Mouse (Mus musculus) heart, embryonic 11.5 days (tissue): ENCODE measurements around the gene Kif5a. TPM values are rescaled to one million over a fixed set of nuclear protein-coding genes. Genes with fewer than 3 reads are reported as not detected.
A peak's percentile ranks its signal among the peaks of the same experiment; 100 is the strongest.

ENCODE experiments used
- ATAC-seq: fragments of 200-750 bp; cut with Nextera tagmentation; replicated peaks from 2 replicates; pipeline ENCODE4 v1.8.0; 2017; ENCODE audit warnings: moderate library complexity; ENCODE audit not compliant: insufficient number of reproducible peaks, low FRiP score, low TSS enrichment
- H3K27ac ChIP-seq: fragments of 300-500 bp; sonication (generic); 2 replicates; pipeline ENCODE4 v1.5.1; 2014; ENCODE audit warnings: mild to moderate bottlenecking, low read depth, low read length
- H3K27me3 ChIP-seq: fragments of 300-500 bp; sonication (generic); 2 replicates; pipeline ENCODE4 v1.6.1; 2014; ENCODE audit warnings: mild to moderate bottlenecking, low read length, mixed read lengths; ENCODE audit not compliant: control insufficient read depth, insufficient read depth
- H3K36me3 ChIP-seq: fragments of 300-500 bp; sonication (generic); 2 replicates; pipeline ENCODE4 v1.6.1; 2014; ENCODE audit warnings: mild to moderate bottlenecking, low read length, moderate library complexity, mixed read lengths; ENCODE audit not compliant: control insufficient read depth, insufficient read depth
- H3K4me1 ChIP-seq: fragments of 300-500 bp; sonication (generic); 2 replicates; pipeline ENCODE4 v1.6.1; 2014; ENCODE audit warnings: low read length; ENCODE audit not compliant: control insufficient read depth, insufficient read depth
- H3K4me2 ChIP-seq: fragments of 300-500 bp; sonication (generic); 2 replicates; pipeline ENCODE4 v1.6.1; 2014; ENCODE audit warnings: mild to moderate bottlenecking, moderate library complexity
- H3K4me3 ChIP-seq: fragments of 300-500 bp; sonication (generic); 2 replicates; pipeline ENCODE4 v1.5.1; 2014; ENCODE audit warnings: low read depth, low read length
- H3K9ac ChIP-seq: fragments of 300-500 bp; sonication (generic); 2 replicates; pipeline ENCODE4 v1.6.1; 2014; ENCODE audit warnings: mild to moderate bottlenecking, low read depth, low read length, moderate library complexity
- H3K9me3 ChIP-seq: fragments of 300-500 bp; sonication (generic); replicated peaks from 2 replicates; pipeline ENCODE4 v1.6.1; 2016; ENCODE audit warnings: low read length; ENCODE audit not compliant: control insufficient read depth
- WGBS: fragments of 180-500 bp; shearing (Covaris S2); extraction: QIAGEN DNeasy Blood & Tissue Kit; methylation state at CpG from one replicate; pipeline ENCODE4 v1.1.7; 2014; ENCODE audit not compliant: insufficient replicate concordance; 5-methylcytosine and 5-hydroxymethylcytosine counted together
- polyA plus RNA-seq: library from polyadenylated mRNA; unstranded; fragments of >200 nt; fragmentation: Nextera tagmentation; extraction: Ambion mirVana; gene quantifications from 2 replicates; pipeline ENCODE4 v1.2.1, GENCODE M21; 2014

Kif5a gene
- polyA plus RNA-seq, 1 experiment from 2014 or later, result 1.6 TPM

GRCm38 (mm10) chr10:127178286-127179027 lies 84.7 kb downstream of the Kif5a start:
- H3K36me3 ChIP-seq, result 0 out of 2 replicates have a peak, but pooled peaks cover 4% of the 10 kb centered on the region
- peak overlapping the region; percentile 31; the same call in 1 of the 2 replicates for H3K9ac ChIP-seq
- ATAC-seq, result no peak
- no peaks in the 10 kb centered on the region for H3K9me3 ChIP-seq
- H3K27me3 ChIP-seq, result peaks cover 66% of the 10 kb centered on the region
- H3K4me2 ChIP-seq, result peak overlapping the region; percentile 58
- H3K27ac ChIP-seq, result no peak overlapping the region
- H3K4me3 ChIP-seq, result peak overlapping the region; percentile 34
- H3K4me1 ChIP-seq, result peaks cover 22% of the 10 kb centered on the region
- 5% methylated on average over 41 of the region's 41 CpGs for WGBS

DNA sequence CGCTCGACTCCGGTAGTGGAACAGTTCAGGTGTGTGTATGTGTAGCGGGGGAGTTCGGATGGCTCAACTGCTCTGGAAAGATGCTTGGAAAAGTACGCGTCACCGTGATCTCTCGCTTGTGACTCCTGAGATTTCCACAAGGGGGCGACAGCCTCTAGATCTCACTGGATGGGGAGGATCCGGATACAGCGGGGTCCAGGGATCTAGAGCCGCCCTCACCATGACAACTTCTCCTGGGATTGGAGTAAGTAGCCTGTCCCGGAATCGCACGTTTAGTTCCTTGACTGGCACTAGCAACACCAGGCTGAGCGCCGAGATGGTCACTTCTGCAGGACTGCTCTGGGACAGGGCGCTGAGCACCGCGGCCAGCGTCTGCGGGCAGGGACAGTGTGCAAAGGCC lies 85.4 kb downstream of the Kif5a start:
- Histone ChIP-seq H3K4me1 (peaks cover 22% of the 10 kb centered on the region), H3K4me3 (peak overlapping the region; percentile 34), H3K36me3 (no peaks in the 10 kb centered on the region), H3K9me3 (no peaks in the 10 kb centered on the region), H3K27ac (no peak overlapping the region), H3K9ac (peak overlapping the region; percentile 31; the same call in 1 of the 2 replicates), H3K4me2 (peak overlapping the region; percentile 58), H3K27me3 (peaks cover 60% of the 10 kb centered on the region)
- 2% methylated on average over 23 of the region's 23 CpGs for WGBS
- ATAC-seq, result no peak

DNA sequence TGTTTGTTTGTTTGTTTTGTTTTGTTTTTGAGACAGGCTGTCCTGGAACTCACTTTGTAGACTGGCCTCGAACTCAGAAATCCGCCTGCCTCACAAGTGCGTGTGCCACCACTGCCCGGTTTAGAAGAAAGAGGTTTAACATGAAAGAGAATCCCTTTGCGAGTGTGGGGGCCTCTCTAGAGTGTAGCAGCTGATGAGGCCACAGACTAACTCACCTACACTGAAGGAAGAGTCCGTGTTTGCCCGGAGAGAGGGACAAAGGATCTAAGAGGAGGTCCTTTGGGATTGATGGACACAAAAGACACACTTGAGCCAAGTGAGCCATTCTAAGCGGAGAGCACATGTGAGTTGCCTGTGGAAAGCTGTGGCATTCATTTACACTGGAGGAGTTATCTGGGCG lies 85.9 kb downstream of the Kif5a start:
- Histone ChIP-seq H3K4me1 (peaks cover 22% of the 10 kb centered on the region), H3K27ac (no peak overlapping the region), H3K9ac (no peak overlapping the region), H3K4me2 (peak overlapping the region; percentile 58), H3K9me3 (no peaks in the 10 kb centered on the region), H3K4me3 (peak overlapping the region; percentile 34; the same call in 1 of the 2 replicates), H3K36me3 (no peaks in the 10 kb centered on the region), H3K27me3 (peaks cover 57% of the 10 kb centered on the region)
- 23% methylated on average over 9 of the region's 9 CpGs for WGBS
- ATAC-seq, result no peak

DNA sequence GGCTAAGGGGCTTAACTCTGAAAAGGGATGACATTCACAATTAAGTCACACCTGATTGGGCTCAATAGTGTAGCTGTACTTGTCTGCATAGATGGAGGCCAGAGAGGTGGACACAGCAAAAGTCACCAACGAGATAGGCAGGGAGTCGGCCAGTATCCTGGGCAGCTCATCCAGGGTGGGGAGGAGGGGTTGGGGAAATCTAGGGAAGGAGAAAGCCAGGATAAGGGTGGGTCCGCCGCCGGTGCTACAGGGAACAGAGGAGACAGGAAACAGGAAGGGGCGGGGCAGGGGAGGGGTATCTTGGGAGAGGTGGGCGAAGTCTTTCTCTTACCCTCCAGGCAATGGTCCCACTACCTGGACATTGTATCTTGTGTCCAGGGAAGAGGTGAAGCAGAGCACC lies 86.4 kb downstream of the Kif5a start:
- Histone ChIP-seq H3K9ac (no peak overlapping the region), H3K36me3 (no peaks in the 10 kb centered on the region), H3K27ac (no peak overlapping the region), H3K4me3 (no peak overlapping the region), H3K27me3 (peaks cover 60% of the 10 kb centered on the region), H3K4me2 (peak overlapping the region; percentile 20; the same call in 1 of the 2 replicates), H3K9me3 (no peaks in the 10 kb centered on the region), H3K4me1 (peaks cover 22% of the 10 kb centered on the region)
- no peak for ATAC-seq
- WGBS, result 6% methylated on average over 7 of the region's 7 CpGs

DNA sequence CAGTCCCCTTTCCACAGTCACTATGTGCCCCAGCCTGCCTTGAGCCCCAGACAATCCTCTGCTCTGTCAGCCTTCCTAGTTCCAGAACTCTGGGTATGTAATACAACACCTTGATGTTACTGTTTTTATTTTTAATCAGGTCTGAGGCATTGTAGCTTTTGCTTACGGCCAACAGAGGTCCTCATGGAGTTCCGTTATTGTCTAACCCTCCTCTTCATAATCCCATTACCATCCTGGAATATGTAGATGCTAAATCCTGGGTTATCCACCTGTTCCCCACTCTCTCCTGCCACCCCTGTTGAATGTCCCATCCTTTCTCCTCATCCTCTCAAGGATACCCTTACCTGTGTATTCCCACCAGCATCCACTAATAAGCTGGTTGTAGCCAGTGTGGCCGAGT lies 86.9 kb downstream of the Kif5a start:
- Histone ChIP-seq H3K36me3 (no peaks in the 10 kb centered on the region), H3K27me3 (peaks cover 60% of the 10 kb centered on the region), H3K4me2 (0 out of 2 replicates have a peak overlapping the region, but pooled peaks have one; percentile 20), H3K4me3 (no peak overlapping the region), H3K9ac (no peak overlapping the region), H3K4me1 (peaks cover 22% of the 10 kb centered on the region), H3K27ac (no peak overlapping the region), H3K9me3 (no peaks in the 10 kb centered on the region)
- 33% methylated on average over 3 of the region's 3 CpGs for WGBS
- ATAC-seq, result no peak

Other genes with a start within 250 kb of the Kif5a start
- gene Tsfm, start 232.5 kb downstream of the Kif5a start, polyA plus RNA-seq, result 91.1 and 97.1 TPM in 2 replicates
- gene Mettl1, start 221.9 kb downstream of the Kif5a start, polyA plus RNA-seq, result 36.1 and 43.3 TPM in 2 replicates
- 0.31 and 0.35 TPM in 2 replicates for gene Eef1akmt3, start 221.8 kb downstream of the Kif5a start, polyA plus RNA-seq
- 0.11 and 0.13 TPM in 2 replicates for gene Cyp27b1, start 215.1 kb downstream of the Kif5a start, polyA plus RNA-seq
- 0.21 and 0.39 TPM in 2 replicates for gene March9, start 203.2 kb downstream of the Kif5a start, polyA plus RNA-seq
- 1,419 and 1,452 TPM in 2 replicates for gene Cdk4, start 199.8 kb downstream of the Kif5a start, polyA plus RNA-seq
- 106 and 115 TPM in 2 replicates for gene Tspan31, start 193.1 kb downstream of the Kif5a start, polyA plus RNA-seq
- gene Agap2, start 188.1 kb downstream of the Kif5a start, polyA plus RNA-seq, result 0.42 and 0.63 TPM in 2 replicates
- gene Os9, start 142.2 kb downstream of the Kif5a start, polyA plus RNA-seq, result 21.3 and 30.3 TPM in 2 replicates
- 1.6 and 1.8 TPM in 2 replicates for gene B4galnt1, start 98.1 kb downstream of the Kif5a start, polyA plus RNA-seq
- gene Slc26a10, start 82.7 kb downstream of the Kif5a start, polyA plus RNA-seq, result 8.4 and 11.8 TPM in 2 replicates
- 17.9 and 18.0 TPM in 2 replicates for gene Arhgef25, start 73.3 kb downstream of the Kif5a start, polyA plus RNA-seq
- gene Dtx3, start 67.6 kb downstream of the Kif5a start, polyA plus RNA-seq, result 82.3 and 83.0 TPM in 2 replicates
- 20.8 and 21.5 TPM in 2 replicates for gene Pip4k2c, start 51.8 kb downstream of the Kif5a start, polyA plus RNA-seq
- 135 and 136 TPM in 2 replicates for gene Dctn2, start 3.0 kb upstream of the Kif5a start, polyA plus RNA-seq
- 13.6 and 15.1 TPM in 2 replicates for gene Mbd6, start 25.7 kb upstream of the Kif5a start, polyA plus RNA-seq
- gene Mars, start 48.4 kb upstream of the Kif5a start, polyA plus RNA-seq, result 104 and 105 TPM in 2 replicates
- gene Arhgap9, start 58.6 kb upstream of the Kif5a start, polyA plus RNA-seq, result 1.7 TPM in 2 replicates
- 0.65 and 1.2 TPM in 2 replicates for gene Gli1, start 78.6 kb upstream of the Kif5a start, polyA plus RNA-seq
- 0.06 TPM in 1 of 2 replicates, not detected in the other for gene Inhbe, start 91.1 kb upstream of the Kif5a start, polyA plus RNA-seq
- 0.19 TPM in 1 of 2 replicates, not detected in the other for gene Inhbc, start 107.1 kb upstream of the Kif5a start, polyA plus RNA-seq
- 27.7 and 30.3 TPM in 2 replicates for gene R3hdm2, start 117.0 kb upstream of the Kif5a start, polyA plus RNA-seq
- 0.24 and 0.30 TPM in 2 replicates for gene Stac3, start 238.3 kb upstream of the Kif5a start, polyA plus RNA-seq